Mouse (Mus musculus) myocyte (in vitro differentiated cells): ENCODE measurements around the gene Tmem174. TPM values are rescaled to one million over a fixed set of nuclear protein-coding genes. Genes with fewer than 3 reads are reported as not detected.

Source experiments
- H3K27me3 ChIP-seq: one replicate; pipeline ENCODE4 v1.6.1; 2011; ENCODE audit not compliant: control insufficient read depth, insufficient read depth, insufficient read length
- H3K36me3 ChIP-seq: one replicate; pipeline ENCODE4 v1.6.1; 2011; ENCODE audit not compliant: control insufficient read depth, insufficient read depth
- H3K4me2 ChIP-seq: one replicate; pipeline ENCODE4 v1.6.1; 2011; ENCODE audit warnings: low read depth, control low read depth
- H3K4me3 ChIP-seq: one replicate; pipeline ENCODE4 v1.5.1; 2011; ENCODE audit warnings: mild to moderate bottlenecking, control low read depth, moderate library complexity
- H3K79me2 ChIP-seq: one replicate; pipeline ENCODE4 v1.6.1; 2011; ENCODE audit not compliant: control insufficient read depth, insufficient read depth
- H3ac ChIP-seq: one replicate; pipeline ENCODE4 v1.6.1; 2011; ENCODE audit not compliant: control insufficient read depth, insufficient read length
- CEBPB ChIP-seq: IDR thresholded peaks from 2 replicates; pipeline ENCODE4 v1.6.1; 2011; ENCODE audit warnings: mild to moderate bottlenecking, moderate library complexity; ENCODE audit not compliant: poor library complexity, insufficient read depth, severe bottlenecking
- E2F4 ChIP-seq: IDR thresholded peaks from one replicate; pipeline ENCODE4 v1.6.1; 2011; ENCODE audit warnings: mild to moderate bottlenecking, control low read depth, moderate library complexity; ENCODE audit not compliant: insufficient read depth
- MAX ChIP-seq: IDR thresholded peaks from one replicate; pipeline ENCODE4 v1.6.1; 2011; ENCODE audit warnings: low read depth, mild to moderate bottlenecking, control low read depth
- MYOD1 ChIP-seq, 3 experiments: IDR thresholded peaks; one replicate each; pipeline ENCODE4 v1.6.1; 2011; ENCODE audit warnings: control low read depth in 2 of 3, low read depth in 2 of 3, mild to moderate bottlenecking in 2 of 3, moderate library complexity in 1 of 3; ENCODE audit not compliant: insufficient read length in 2 of 3, control insufficient read depth in 1 of 3
- MYOG ChIP-seq, 3 experiments: IDR thresholded peaks; one replicate each; pipeline ENCODE4 v1.6.1; 2011; ENCODE audit warnings: control low read depth in 2 of 3, low read depth in 2 of 3, mild to moderate bottlenecking in 2 of 3; ENCODE audit not compliant: insufficient read length in 2 of 3, control insufficient read depth in 1 of 3, insufficient read depth in 1 of 3
- POLR2A ChIP-seq: IDR thresholded peaks from one replicate; pipeline ENCODE4 v1.6.1; 2011; ENCODE audit warnings: low read depth, mild to moderate bottlenecking, control low read depth, moderate library complexity; ENCODE audit not compliant: insufficient read length
- POLR2AphosphoS2 ChIP-seq: IDR thresholded peaks from one replicate; pipeline ENCODE4 v1.6.1; 2011; ENCODE audit warnings: low read depth, control low read depth; ENCODE audit not compliant: insufficient read length
- REST ChIP-seq: IDR thresholded peaks from one replicate; pipeline ENCODE4 v1.6.1; 2011; ENCODE audit warnings: mild to moderate bottlenecking, control low read depth, moderate library complexity; ENCODE audit not compliant: insufficient read depth, insufficient read length
- SRF ChIP-seq: IDR thresholded peaks from one replicate; pipeline ENCODE4 v1.6.1; 2011; ENCODE audit warnings: low read depth; ENCODE audit not compliant: control insufficient read depth, insufficient read length
- TCF12 ChIP-seq: IDR thresholded peaks from one replicate; pipeline ENCODE4 v1.6.1; 2011; ENCODE audit warnings: mild to moderate bottlenecking, control low read depth; ENCODE audit not compliant: poor library complexity, insufficient read depth, severe bottlenecking
- TCF3 ChIP-seq: IDR thresholded peaks from one replicate; pipeline ENCODE4 v1.6.1; 2011; ENCODE audit warnings: low read depth, control low read depth; ENCODE audit not compliant: insufficient read length
- USF1 ChIP-seq: IDR thresholded peaks from one replicate; pipeline ENCODE4 v1.6.1; 2011; ENCODE audit warnings: low read depth, mild to moderate bottlenecking, control low read depth, moderate library complexity
- polyA plus RNA-seq: library from polyadenylated mRNA; unstranded; fragments of >200 nt; fragmentation: generic; extraction: Trizol; gene quantifications from one replicate; pipeline ENCODE4 v1.2.1, GENCODE M21; 2012; ENCODE audit warnings: missing spikeins

Gene Tmem174
- polyA plus RNA-seq, 1 experiment: not detected

- no peak overlapping the region for H3ac ChIP-seq
- H3K4me3 ChIP-seq: no peak overlapping the region
- no peak overlapping the region for H3K4me2 ChIP-seq
- TF ChIP-seq SRF (no peak), TCF3 (no peak), MAX (no peak), MYOD1 (IDR thresholded peaks at IDR 0.05; ENCODE audit: control insufficient read depth in 1 of 3, insufficient read length in 2 of 3, low read depth in 2 of 3) (no peak), E2F4 (no peak), TCF12 (no peak), CEBPB (no peak), POLR2A (no peak), POLR2AphosphoS2 (no peak), MYOG (IDR thresholded peaks at IDR 0.05; ENCODE audit: control insufficient read depth in 1 of 3, insufficient read depth in 1 of 3, insufficient read length in 2 of 3, low read depth in 2 of 3) (no peak), USF1 (no peak)
- no peaks in the 10 kb centered on the region for H3K27me3 ChIP-seq
- H3K36me3 ChIP-seq: no peaks in the 10 kb centered on the region
- H3K79me2 ChIP-seq: no peaks in the 10 kb centered on the region
Measured at GRCm38 (mm10) chr13:98594726-98595141, 42.5 kb downstream of the Tmem174 start.

GRCm38 (mm10) chr13:98593938-98594539 lies 43.2 kb downstream of the Tmem174 start:
- Histone ChIP-seq H3K27me3 (no peaks in the 10 kb centered on the region), H3K4me3 (no peak overlapping the region), H3K36me3 (no peaks in the 10 kb centered on the region), H3ac (no peak overlapping the region), H3K4me2 (no peak overlapping the region), H3K79me2 (no peaks in the 10 kb centered on the region)
- TF ChIP-seq POLR2A (no peak), TCF12 (no peak), REST (no peak), MYOD1 (IDR thresholded peaks at IDR 0.05; ENCODE audit: control insufficient read depth in 1 of 3, insufficient read length in 2 of 3, low read depth in 2 of 3) (no peak), SRF (no peak), E2F4 (no peak), USF1 (no peak), POLR2AphosphoS2 (no peak), MAX (no peak), CEBPB (no peak)

- Histone ChIP-seq H3K36me3 (no peaks in the 10 kb centered on the region), H3K27me3 (no peaks in the 10 kb centered on the region), H3K79me2 (no peaks in the 10 kb centered on the region), H3K4me3 (no peak overlapping the region), H3ac (no peak overlapping the region), H3K4me2 (no peak overlapping the region)
- TF ChIP-seq POLR2AphosphoS2 (no peak), SRF (no peak), MAX (no peak), CEBPB (no peak), USF1 (no peak), MYOG (IDR thresholded peaks at IDR 0.05; ENCODE audit: control insufficient read depth in 1 of 3, insufficient read depth in 1 of 3, insufficient read length in 2 of 3, low read depth in 2 of 3) (no peak), MYOD1 (IDR thresholded peaks at IDR 0.05; ENCODE audit: control insufficient read depth in 1 of 3, insufficient read length in 2 of 3, low read depth in 2 of 3) (no peak), TCF12 (no peak), TCF3 (no peak), E2F4 (no peak), REST (no peak), POLR2A (no peak)
Measured at GRCm38 (mm10) chr13:98591406-98591805, 45.8 kb downstream of the Tmem174 start.

GRCm38 (mm10) chr13:98590693-98591389 lies 46.4 kb downstream of the Tmem174 start:
- Histone ChIP-seq H3K36me3 (no peaks in the 10 kb centered on the region), H3ac (no peak overlapping the region), H3K4me3 (no peak overlapping the region), H3K27me3 (no peaks in the 10 kb centered on the region), H3K4me2 (no peak overlapping the region), H3K79me2 (no peaks in the 10 kb centered on the region)
- no peak for TF ChIP-seq MYOD1 (IDR thresholded peaks at IDR 0.05; ENCODE audit: control insufficient read depth in 1 of 3, insufficient read length in 2 of 3, low read depth in 2 of 3)

- peak overlapping the region; percentile 72 for H3K4me2 ChIP-seq
- H3K79me2 ChIP-seq: no peaks in the 10 kb centered on the region
- H3K27me3 ChIP-seq: no peaks in the 10 kb centered on the region
- TF ChIP-seq POLR2A: no peak
- no peak for TF ChIP-seq TCF12
- TF ChIP-seq MYOD1 (IDR thresholded peaks at IDR 0.05; ENCODE audit: control insufficient read depth in 1 of 3, insufficient read length in 2 of 3, low read depth in 2 of 3): no peak
- TF ChIP-seq TCF3: no peak
- TF ChIP-seq REST: no peak
- no peak for TF ChIP-seq SRF
- TF ChIP-seq CEBPB: no peak
- TF ChIP-seq MAX: no peak
- TF ChIP-seq E2F4: no peak
- no peak for TF ChIP-seq USF1
- no peak for TF ChIP-seq POLR2AphosphoS2
- no peak for TF ChIP-seq MYOG (IDR thresholded peaks at IDR 0.05; ENCODE audit: control insufficient read depth in 1 of 3, insufficient read depth in 1 of 3, insufficient read length in 2 of 3, low read depth in 2 of 3)
- no peaks in the 10 kb centered on the region for H3K36me3 ChIP-seq
- peak overlapping the region; percentile 16 for H3K4me3 ChIP-seq
- no peak overlapping the region for H3ac ChIP-seq
Measured at GRCm38 (mm10) chr13:98589572-98589971, 47.6 kb downstream of the Tmem174 start.
